8 mouse cellular contexts compared by ENCODE assay signal in genomic region chr1:177445461-177446130, GRCm38 (mm10). TPM values are rescaled to one million over a fixed set of nuclear protein-coding genes. Genes with fewer than 3 reads are reported as not detected.
A peak's percentile ranks its signal among the peaks of the same experiment; 100 is the strongest.
DNase-seq lines count a peak whose midpoint lies in the region; ATAC-seq and TF ChIP-seq lines count a peak whose summit lies in the region.

No protein-coding gene starts in this region.

- peaks cover 16% of the 10 kb centered on the region for H3K36me3 ChIP-seq in embryonic facial prominence, embryonic 12.5 days
- H3K36me3 ChIP-seq in hindbrain, embryonic 16.5 days (ENCODE audit: control insufficient read depth, insufficient read depth, low read length) = no peaks in the 10 kb centered on the region
- H3K36me3 ChIP-seq in thymus, adult 2 months (ENCODE audit: control insufficient read depth, insufficient read depth, low read length) = peaks cover 22% of the 10 kb centered on the region

- H3K27ac ChIP-seq in left cerebral cortex, adult 2 months = peak overlapping the region; percentile 91
- no peak overlapping the region for H3K27ac ChIP-seq in embryonic facial prominence, embryonic 12.5 days
- H3K27ac ChIP-seq in hindbrain, embryonic 16.5 days (ENCODE audit: low read depth, low read length) = no peak overlapping the region
- H3K27ac ChIP-seq in thymus, adult 2 months (ENCODE audit: control insufficient read depth, insufficient read depth, low read length) = no peak overlapping the region

- peak overlapping the region; percentile 70 for H3K4me2 ChIP-seq in embryonic facial prominence, embryonic 12.5 days (replicated peaks)
- H3K4me2 ChIP-seq in hindbrain, embryonic 16.5 days (ENCODE audit: low read length) = peak overlapping the region; percentile 22

- no peaks in the 10 kb centered on the region for H3K9me3 ChIP-seq in embryonic facial prominence, embryonic 12.5 days
- no peaks in the 10 kb centered on the region for H3K9me3 ChIP-seq in hindbrain, embryonic 16.5 days (ENCODE audit: control insufficient read depth, low read length)

- intact Hi-C loops in left cerebral cortex, adult 2 months (cut with DNase I) = loop anchor here (2.0 to 10.0 kb wide), 4 partner anchors 177 to 513 kb away; no protein-coding TSS in a partner anchor

- H3K4me3 ChIP-seq in left cerebral cortex, adult 2 months = peak overlapping the region; percentile 75
- H3K4me3 ChIP-seq in embryonic facial prominence, embryonic 12.5 days = 0 out of 2 replicates have a peak overlapping the region, but pooled peaks have one; percentile 9
- peak overlapping the region; percentile 31 for H3K4me3 ChIP-seq in hindbrain, embryonic 16.5 days (ENCODE audit: low read length)
- no peak overlapping the region for H3K4me3 ChIP-seq in thymus, adult 2 months (ENCODE audit: control insufficient read depth, insufficient read depth, low read length)

- no peak for TF ChIP-seq CTCF in left cerebral cortex, adult 2 months (IDR thresholded peaks at IDR 0.05)
- no peak for TF ChIP-seq CTCF in thymus, adult 2 months (IDR thresholded peaks at IDR 0.05; ENCODE audit: borderline replicate concordance, control insufficient read depth, extremely low read depth, insufficient read depth, low read length, poor library complexity)

- no peak for ATAC-seq in embryonic facial prominence, embryonic 12.5 days (ENCODE audit: insufficient number of reproducible peaks, insufficient read depth, low FRiP score, low TSS enrichment)
- no peak for ATAC-seq in hindbrain, embryonic 16.5 days

- TF ChIP-seq POLR2A in thymus, adult 2 months (IDR thresholded peaks at IDR 0.05; ENCODE audit: control insufficient read depth, extremely low read depth, insufficient read depth, low read length, poor library complexity) = no peak

- 26% methylated on average over 7 of the region's 7 CpGs for WGBS in embryonic facial prominence, embryonic 12.5 days
- WGBS in hindbrain, embryonic 16.5 days = 23% methylated on average over 7 of the region's 7 CpGs
- 59% methylated on average over 7 of the region's 7 CpGs for whole genome bisulfite sequencing in thymus, adult 2 months

- H3K4me1 ChIP-seq in embryonic facial prominence, embryonic 12.5 days = peaks cover 40% of the 10 kb centered on the region
- peaks cover 29% of the 10 kb centered on the region for H3K4me1 ChIP-seq in hindbrain, embryonic 16.5 days (ENCODE audit: control insufficient read depth, insufficient read depth, low read depth, low read length)
- peaks cover 6% of the 10 kb centered on the region for H3K4me1 ChIP-seq in thymus, adult 2 months (replicated peaks; ENCODE audit: control insufficient read depth, insufficient read depth, low read length)

- no peak overlapping the region for H3K9ac ChIP-seq in embryonic facial prominence, embryonic 12.5 days
- peak overlapping the region; percentile 33; the same call in 1 of the 2 replicates for H3K9ac ChIP-seq in hindbrain, embryonic 16.5 days (ENCODE audit: low read depth, low read length)

- H3K27me3 ChIP-seq in embryonic facial prominence, embryonic 12.5 days = no peaks in the 10 kb centered on the region
- H3K27me3 ChIP-seq in hindbrain, embryonic 16.5 days (replicated peaks; ENCODE audit: control insufficient read depth, insufficient read depth, low read length) = no peaks in the 10 kb centered on the region
- no peaks in the 10 kb centered on the region for H3K27me3 ChIP-seq in thymus, adult 2 months (ENCODE audit: control insufficient read depth, insufficient read depth, low read length)

- DNase-seq in left cerebral cortex, adult 2 months (ENCODE audit: extremely low spot score in 1 of 2, low spot score in 2 of 2) = peak in 1 of 2 experiments; percentile 13
- DNase-seq in left cerebral cortex, adult 11 months (ENCODE audit: low spot score) = no peak
- peak; percentile 79 for DNase-seq in retina, postnatal 1 day
- DNase-seq in thymus, adult 2 months = no peak
- DNase-seq in frontal cortex, postnatal 36 days (ENCODE audit: low spot score in 2 of 2) = no peak
- DNase-seq in cerebellum, adult 11 months = no peak

RNA-seq across cellular contexts. Expression of gene Zbtb18, which starts 3.4 kb away (rescaled TPM):
- total RNA-seq in left cerebral cortex, adult 2 months (2021) = 100 to 1,000 TPM; 351 to 386 TPM
- 3.5 and 3.6 TPM in 2 replicates for polyA plus RNA-seq in embryonic facial prominence, embryonic 12.5 days (2016; fragmentation: Nextera tagmentation; extraction: Ambion mirVana)
- 10.5 and 15.4 TPM in 2 replicates for polyA plus RNA-seq in hindbrain, embryonic 16.5 days (2015; fragmentation: Nextera tagmentation; extraction: Ambion mirVana)
- 46.9 and 50.0 TPM in 2 replicates for polyA plus RNA-seq in thymus, adult 2 months (2012; rRNA removed)
